Mouse (Mus musculus) kidney, embryonic 14.5 days (tissue): ENCODE data around the gene Wars2. TPM values are rescaled to one million over a fixed set of nuclear protein-coding genes. Genes with fewer than 3 reads are reported as not detected.

Source experiments
- ATAC-seq: fragments of 200-750 bp; cut with Nextera tagmentation; 2 replicates; pipeline ENCODE4 v1.8.0; 2017; ENCODE audit warnings: moderate number of reproducible peaks, mild to moderate bottlenecking, moderate TSS enrichment, moderate library complexity; ENCODE audit not compliant: low FRiP score, low TSS enrichment
- H3K27ac ChIP-seq: fragments of 300-500 bp; sonication (generic); 2 replicates; pipeline ENCODE4 v1.5.1; 2014; ENCODE audit warnings: low read depth, mild to moderate bottlenecking, low read length, moderate library complexity, mixed read lengths
- H3K27me3 ChIP-seq: fragments of 300-500 bp; sonication (generic); 2 replicates; pipeline ENCODE4 v1.6.1; 2014; ENCODE audit warnings: mild to moderate bottlenecking, low read length; ENCODE audit not compliant: control insufficient read depth, insufficient read depth
- H3K36me3 ChIP-seq: fragments of 300-500 bp; sonication (generic); 2 replicates; pipeline ENCODE4 v1.6.1; 2014; ENCODE audit warnings: low read length, mixed read lengths; ENCODE audit not compliant: control insufficient read depth, insufficient read depth
- H3K4me1 ChIP-seq: fragments of 300-500 bp; sonication (generic); 2 replicates; pipeline ENCODE4 v1.6.1; 2014; ENCODE audit warnings: low read length, mixed read lengths; ENCODE audit not compliant: control insufficient read depth, insufficient read depth
- H3K4me2 ChIP-seq: fragments of 300-500 bp; sonication (generic); replicated peaks from 2 replicates; pipeline ENCODE4 v1.6.1; 2014; ENCODE audit warnings: low read depth, mild to moderate bottlenecking, low read length
- H3K4me3 ChIP-seq: fragments of 300-500 bp; sonication (generic); 2 replicates; pipeline ENCODE4 v1.5.1; 2014; ENCODE audit warnings: mild to moderate bottlenecking, low read length
- H3K9ac ChIP-seq: fragments of 300-500 bp; sonication (generic); 2 replicates; pipeline ENCODE4 v1.6.1; 2014; ENCODE audit warnings: low read depth, mild to moderate bottlenecking, low read length, moderate library complexity
- H3K9me3 ChIP-seq: fragments of 300-500 bp; sonication (generic); 2 replicates; pipeline ENCODE4 v1.6.1; 2016; ENCODE audit warnings: low read length; ENCODE audit not compliant: control insufficient read depth
- WGBS: fragments of 180-500 bp; shearing (Covaris S2); extraction: QIAGEN DNeasy Blood & Tissue Kit; methylation state at CpG from one replicate; pipeline ENCODE4 v1.1.7; 2014; 5-methylcytosine and 5-hydroxymethylcytosine counted together
- polyA plus RNA-seq: library from polyadenylated mRNA; unstranded; fragments of >200 nt; fragmentation: Nextera tagmentation; extraction: Ambion mirVana; gene quantifications from 2 replicates; pipeline ENCODE4 v1.2.1, GENCODE M21; 2014

The Wars2 gene
- polyA plus RNA-seq, 1 experiment from 2014 or later = 10.5 TPM

DNA sequence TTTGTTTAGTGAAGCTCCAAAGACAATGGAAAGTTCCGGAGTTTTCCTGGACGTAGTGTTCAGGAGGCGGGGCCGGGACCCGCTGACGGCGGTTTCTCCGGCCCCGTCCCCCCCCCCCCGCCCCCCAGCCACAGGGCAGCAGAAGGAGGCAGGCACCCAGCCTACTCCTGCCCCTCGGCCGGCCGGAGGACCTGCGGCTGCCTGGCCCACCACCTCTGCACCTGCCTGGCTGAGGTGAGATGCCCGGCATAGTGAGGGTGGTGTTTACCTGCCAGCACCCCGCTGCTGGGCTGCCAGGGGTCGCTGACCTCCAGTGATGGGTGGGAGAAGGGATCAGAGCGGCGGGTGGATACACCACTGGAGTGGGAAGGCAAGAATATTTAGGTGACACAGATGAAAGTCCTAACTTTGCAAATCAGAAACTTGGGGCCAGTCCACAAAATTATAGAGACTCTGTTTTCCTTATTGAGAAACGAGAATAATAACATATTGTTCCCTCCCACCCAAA is 99.4 kb downstream of the Wars2 start, which contains the start of gene Tbx15:
TSS of gene Tbx15 (plus strand) at position 169 of the 508 bp plus-strand sequence.
- no peak within 1 kb of the TSS for H3K9ac ChIP-seq
- no peaks in the 10 kb centered on the region for H3K36me3 ChIP-seq
- 0 out of 2 replicates have a peak, but pooled peaks have one; percentile 3 for ATAC-seq
- H3K4me1 ChIP-seq = no peaks in the 10 kb centered on the region
- 1% methylated on average over 19 of the region's 20 CpGs for WGBS
- H3K4me3 ChIP-seq = peak within 1 kb of the TSS; percentile 15
- H3K4me2 ChIP-seq = peak within 1 kb of the TSS; percentile 1; the same call in 1 of the 2 replicates
- peaks cover 97% of the 10 kb centered on the region for H3K27me3 ChIP-seq
- no peak within 1 kb of the TSS for H3K27ac ChIP-seq
- no peaks in the 10 kb centered on the region for H3K9me3 ChIP-seq

- no peak overlapping the region for H3K27ac ChIP-seq
- no peaks in the 10 kb centered on the region for H3K4me1 ChIP-seq
These were observed 100.2 kb downstream of the Wars2 start for GRCm38 (mm10) chr3:99240811-99241738.

DNA sequence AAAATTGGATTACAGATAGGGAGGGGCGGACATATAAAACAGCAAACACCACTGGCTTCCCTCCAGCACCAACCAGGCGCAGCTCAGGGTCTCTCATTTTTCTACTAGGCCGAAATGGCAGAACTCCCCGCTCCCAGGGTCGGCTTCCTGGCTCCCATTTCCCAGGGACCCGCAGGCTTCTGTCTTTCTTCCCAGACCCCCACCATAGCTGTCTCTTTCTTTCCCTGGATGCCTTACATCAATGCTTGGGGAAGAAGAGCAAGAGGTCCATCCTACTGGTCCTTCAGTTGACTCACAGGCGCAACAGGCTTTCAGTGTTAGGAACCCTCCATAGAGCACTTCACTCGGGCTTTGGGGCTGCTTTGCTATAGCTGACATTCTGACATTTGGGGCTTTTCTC is 101.6 kb downstream of the Wars2 start:
- peaks cover 98% of the 10 kb centered on the region for H3K27me3 ChIP-seq
- H3K27ac ChIP-seq = no peak overlapping the region
- H3K36me3 ChIP-seq = no peaks in the 10 kb centered on the region
- H3K4me2 ChIP-seq = no peak overlapping the region
- H3K9ac ChIP-seq = no peak overlapping the region
- WGBS = 4% methylated on average over 8 of the region's 8 CpGs
- H3K4me3 ChIP-seq = no peak overlapping the region
- no peaks in the 10 kb centered on the region for H3K4me1 ChIP-seq
- no peak for ATAC-seq
- no peaks in the 10 kb centered on the region for H3K9me3 ChIP-seq

More at GRCm38 (mm10) chr3:99240811-99241738, 100.2 kb downstream of the Wars2 start:
- 1% methylated on average over 50 of the region's 50 CpGs for WGBS
- peak overlapping the region; percentile 1; the same call in 1 of the 2 replicates for H3K4me2 ChIP-seq
- H3K9me3 ChIP-seq = no peaks in the 10 kb centered on the region
- H3K27me3 ChIP-seq = peaks cover 97% of the 10 kb centered on the region
- no peak overlapping the region for H3K9ac ChIP-seq
- no peak for ATAC-seq
- no peaks in the 10 kb centered on the region for H3K36me3 ChIP-seq
- peak overlapping the region; percentile 15 for H3K4me3 ChIP-seq

- no peak for ATAC-seq
- H3K4me2 ChIP-seq = no peak overlapping the region
- H3K4me3 ChIP-seq = no peak overlapping the region
- 7% methylated on average over 3 of the region's 3 CpGs for WGBS
- H3K9ac ChIP-seq = no peak overlapping the region
- no peaks in the 10 kb centered on the region for H3K4me1 ChIP-seq
- H3K36me3 ChIP-seq = no peaks in the 10 kb centered on the region
- peaks cover 98% of the 10 kb centered on the region for H3K27me3 ChIP-seq
- no peak overlapping the region for H3K27ac ChIP-seq
- no peaks in the 10 kb centered on the region for H3K9me3 ChIP-seq
These were observed 104.5 kb downstream of the Wars2 start for GRCm38 (mm10) chr3:99245341-99245740.

GRCm38 (mm10) chr3:99246629-99247028 is 105.8 kb downstream of the Wars2 start:
- no peaks in the 10 kb centered on the region for H3K4me1 ChIP-seq
- no peaks in the 10 kb centered on the region for H3K9me3 ChIP-seq
- H3K9ac ChIP-seq = no peak overlapping the region
- ATAC-seq = no peak
- H3K4me2 ChIP-seq = no peak overlapping the region
- H3K36me3 ChIP-seq = no peaks in the 10 kb centered on the region
- no peak overlapping the region for H3K4me3 ChIP-seq
- H3K27me3 ChIP-seq = peaks cover 98% of the 10 kb centered on the region
- 23% methylated on average over 3 of the region's 3 CpGs for WGBS
- no peak overlapping the region for H3K27ac ChIP-seq

DNA sequence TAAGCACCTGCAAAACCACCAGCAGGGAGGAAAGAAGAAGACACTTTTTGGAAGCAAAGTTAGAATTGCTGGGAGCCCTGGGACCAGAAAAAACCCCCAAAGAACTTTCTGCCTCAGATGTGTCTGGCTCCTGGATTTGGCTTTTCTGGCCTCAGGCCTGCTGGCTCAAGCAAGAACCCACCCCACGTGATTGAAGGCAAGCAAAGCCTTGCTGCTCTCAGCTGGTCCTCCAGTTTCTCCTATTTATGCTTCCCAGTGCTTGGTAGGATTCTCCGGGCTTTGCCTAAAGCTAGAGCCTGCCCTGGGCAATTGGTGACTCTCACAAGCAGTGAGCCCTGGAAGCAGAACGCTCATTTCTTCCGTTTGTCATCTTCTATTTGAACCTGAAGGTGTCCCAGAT is 106.7 kb downstream of the Wars2 start:
- Histone ChIP-seq H3K9ac (no peak overlapping the region), H3K4me1 (no peaks in the 10 kb centered on the region), H3K27ac (no peak overlapping the region), H3K4me3 (no peak overlapping the region), H3K9me3 (no peaks in the 10 kb centered on the region), H3K4me2 (no peak overlapping the region), H3K27me3 (peaks cover 98% of the 10 kb centered on the region), H3K36me3 (no peaks in the 10 kb centered on the region)
- WGBS = 0% methylated on average over 4 of the region's 4 CpGs
- ATAC-seq = no peak

- 1% methylated on average over 28 of the region's 28 CpGs for WGBS
- H3K9me3 ChIP-seq = no peaks in the 10 kb centered on the region
- ATAC-seq = no peak
- no peak overlapping the region for H3K9ac ChIP-seq
- H3K36me3 ChIP-seq = no peaks in the 10 kb centered on the region
- H3K27me3 ChIP-seq = peaks cover 98% of the 10 kb centered on the region
- H3K4me1 ChIP-seq = no peaks in the 10 kb centered on the region
- no peak overlapping the region for H3K4me3 ChIP-seq
- H3K27ac ChIP-seq = no peak overlapping the region
- H3K4me2 ChIP-seq = no peak overlapping the region
These were observed 107.3 kb downstream of the Wars2 start for GRCm38 (mm10) chr3:99247996-99248801.

GRCm38 (mm10) chr3:99248831-99249550 is 108.1 kb downstream of the Wars2 start:
- Histone ChIP-seq H3K4me1 (no peaks in the 10 kb centered on the region), H3K27ac (no peak overlapping the region), H3K36me3 (no peaks in the 10 kb centered on the region), H3K9ac (no peak overlapping the region), H3K27me3 (peaks cover 98% of the 10 kb centered on the region), H3K4me3 (no peak overlapping the region), H3K4me2 (no peak overlapping the region), H3K9me3 (no peaks in the 10 kb centered on the region)
- ATAC-seq = no peak
- under 1% methylated on average over 25 of the region's 25 CpGs for whole genome bisulfite sequencing
